Comparison of ENCODE assay signal across 10 mouse cellular contexts in genomic region chr9:50530890-50531289, GRCm38 (mm10). TPM values are rescaled to one million over a fixed set of nuclear protein-coding genes. Genes with fewer than 3 reads are reported as not detected.
DNase-seq lines count a peak whose midpoint lies in the region; ATAC-seq and TF ChIP-seq lines count a peak whose summit lies in the region.
"Had no signal": no experiment of that assay in that cellular context is flagged by ENCODE, and none has a peak within 500 bp of the region (broad histone marks: within the 10 kb centered on the region; RNA-seq: fewer than 3 reads in every experiment).

No protein-coding gene starts in this region.

- no peaks in the 10 kb centered on the region for H3K36me3 ChIP-seq in hindbrain, postnatal 0 days (ENCODE audit: insufficient read depth, low read length)
- H3K36me3 ChIP-seq in hindbrain, embryonic 16.5 days (ENCODE audit: control insufficient read depth, insufficient read depth, low read length) = no peaks in the 10 kb centered on the region
- H3K36me3 ChIP-seq in kidney, postnatal 0 days (ENCODE audit: insufficient read depth, low read length) = no peaks in the 10 kb centered on the region
- H3K36me3 ChIP-seq in neural tube, embryonic 15.5 days = no peaks in the 10 kb centered on the region

- 18% methylated on average over 2 of the region's 2 CpGs for WGBS in hindbrain, postnatal 0 days
- WGBS in hindbrain, embryonic 16.5 days = 25% methylated on average over 2 of the region's 2 CpGs
- 30% methylated on average over 2 of the region's 2 CpGs for WGBS in kidney, postnatal 0 days
- 36% methylated on average over 2 of the region's 2 CpGs for WGBS in neural tube, embryonic 15.5 days

- no peaks in the 10 kb centered on the region for H3K27me3 ChIP-seq in hindbrain, postnatal 0 days (ENCODE audit: insufficient read depth, low read length)
- H3K27me3 ChIP-seq in hindbrain, embryonic 16.5 days (replicated peaks; ENCODE audit: control insufficient read depth, insufficient read depth, low read length) = no peaks in the 10 kb centered on the region
- no peaks in the 10 kb centered on the region for H3K27me3 ChIP-seq in kidney, postnatal 0 days (ENCODE audit: insufficient read depth, low read length)
- H3K27me3 ChIP-seq in neural tube, embryonic 15.5 days (replicated peaks) = no peaks in the 10 kb centered on the region

- peaks cover 5% of the 10 kb centered on the region; the same call in 1 of the 2 replicates for H3K4me1 ChIP-seq in hindbrain, postnatal 0 days (ENCODE audit: insufficient read depth, low read length)
- H3K4me1 ChIP-seq in hindbrain, embryonic 16.5 days (ENCODE audit: control insufficient read depth, insufficient read depth, low read depth, low read length) = peaks cover 10% of the 10 kb centered on the region
- 0 out of 2 replicates have a peak, but pooled peaks cover 4% of the 10 kb centered on the region for H3K4me1 ChIP-seq in kidney, postnatal 0 days (replicated peaks; ENCODE audit: insufficient read depth, low read length)
- H3K4me1 ChIP-seq in neural tube, embryonic 15.5 days = peaks cover 16% of the 10 kb centered on the region

- TF ChIP-seq CTCF in hindbrain, postnatal 0 days (IDR thresholded peaks at IDR 0.05; ENCODE audit: low read depth) = peak; percentile 72
- peak; percentile 69 for TF ChIP-seq CTCF in kidney, postnatal 0 days (IDR thresholded peaks at IDR 0.05; ENCODE audit: low read depth)

- H3K9me3 ChIP-seq in hindbrain, postnatal 0 days (ENCODE audit: low read length) = no peaks in the 10 kb centered on the region
- H3K9me3 ChIP-seq in hindbrain, embryonic 16.5 days (ENCODE audit: control insufficient read depth, low read length) = no peaks in the 10 kb centered on the region
- no peaks in the 10 kb centered on the region for H3K9me3 ChIP-seq in kidney, postnatal 0 days (replicated peaks; ENCODE audit: low read length)
- H3K9me3 ChIP-seq in neural tube, embryonic 15.5 days (replicated peaks) = no peaks in the 10 kb centered on the region

- H3K4me2 ChIP-seq in hindbrain, postnatal 0 days (ENCODE audit: low read depth, low read length) = no peak overlapping the region
- no peak overlapping the region for H3K4me2 ChIP-seq in hindbrain, embryonic 16.5 days (ENCODE audit: low read length)
- no peak overlapping the region for H3K4me2 ChIP-seq in kidney, postnatal 0 days (ENCODE audit: low read length)
- H3K4me2 ChIP-seq in neural tube, embryonic 15.5 days = no peak overlapping the region

- peak; percentile 76 for DNase-seq in hindbrain, postnatal 0 days (ENCODE audit: low spot score)
- peak; percentile 74 for DNase-seq in 416B (ENCODE audit: low read depth)
- peak; percentile 57 for DNase-seq in ES-CJ7 (ENCODE audit: low read depth, low spot score)
- peak; percentile 72 for DNase-seq in kidney, postnatal 0 days (ENCODE audit: low spot score)
- DNase-seq in thymus, postnatal 4 days = peak; percentile 62
- no peak for DNase-seq in cerebellum, adult 9-10 months

- ATAC-seq in hindbrain, postnatal 0 days = no peak
- ATAC-seq in hindbrain, embryonic 16.5 days = no peak
- no peak for ATAC-seq in kidney, postnatal 0 days (replicated peaks; ENCODE audit: low FRiP score, low read depth)
- ATAC-seq in neural tube, embryonic 15.5 days (ENCODE audit: low FRiP score) = no peak

- no peak overlapping the region for H3K9ac ChIP-seq in hindbrain, postnatal 0 days (replicated peaks; ENCODE audit: low read length)
- H3K9ac ChIP-seq in hindbrain, embryonic 16.5 days (ENCODE audit: low read depth, low read length) = no peak overlapping the region
- H3K9ac ChIP-seq in kidney, postnatal 0 days (ENCODE audit: low read depth, low read length) = no peak overlapping the region
- H3K9ac ChIP-seq in neural tube, embryonic 15.5 days (replicated peaks) = no peak overlapping the region

- H3K27ac ChIP-seq in hindbrain, postnatal 0 days = no peak overlapping the region
- no peak overlapping the region for H3K27ac ChIP-seq in hindbrain, embryonic 16.5 days (ENCODE audit: low read depth, low read length)
- no peak overlapping the region for H3K27ac ChIP-seq in kidney, postnatal 0 days
- no peak overlapping the region for H3K27ac ChIP-seq in neural tube, embryonic 15.5 days (replicated peaks)

- no peak overlapping the region for H3K4me3 ChIP-seq in hindbrain, postnatal 0 days (ENCODE audit: low read length)
- no peak overlapping the region for H3K4me3 ChIP-seq in hindbrain, embryonic 16.5 days (ENCODE audit: low read length)
- H3K4me3 ChIP-seq in kidney, postnatal 0 days (replicated peaks; ENCODE audit: low read depth, low read length) = no peak overlapping the region
- no peak overlapping the region for H3K4me3 ChIP-seq in neural tube, embryonic 15.5 days (replicated peaks)
- H3K4me3 ChIP-seq: myocyte had no signal

RNA-seq across cellular contexts. Expression of gene Pts, which starts 2.4 kb away (rescaled TPM):
- 65.7 and 86.8 TPM in 2 replicates for total RNA-seq in hindbrain, postnatal 0 days (2014; rRNA removed)
- polyA plus RNA-seq in hindbrain, postnatal 0 days (2015; fragmentation: Nextera tagmentation; extraction: Ambion mirVana) = 114 and 115 TPM in 2 replicates
- polyA plus RNA-seq in hindbrain, embryonic 16.5 days (2015; fragmentation: Nextera tagmentation; extraction: Ambion mirVana) = 95.6 and 113 TPM in 2 replicates
- 133 and 139 TPM in 2 replicates for polyA plus RNA-seq in kidney, postnatal 0 days (2015; fragmentation: Nextera tagmentation; extraction: Ambion mirVana)
- polyA plus RNA-seq in neural tube, embryonic 15.5 days (2015; fragmentation: Nextera tagmentation; extraction: Ambion mirVana) = 109 and 113 TPM in 2 replicates

RNA-seq across cellular contexts. Expression of gene Il18, which starts 23.7 kb away (rescaled TPM):
- total RNA-seq in hindbrain, postnatal 0 days (2014; rRNA removed) = 17.2 and 21.7 TPM in 2 replicates
- polyA plus RNA-seq in hindbrain, postnatal 0 days (2015; fragmentation: Nextera tagmentation; extraction: Ambion mirVana) = 38.0 and 39.5 TPM in 2 replicates
- polyA plus RNA-seq in hindbrain, embryonic 16.5 days (2015; fragmentation: Nextera tagmentation; extraction: Ambion mirVana) = 19.3 and 21.9 TPM in 2 replicates
- polyA plus RNA-seq in kidney, postnatal 0 days (2015; fragmentation: Nextera tagmentation; extraction: Ambion mirVana) = 3.7 and 5.2 TPM in 2 replicates
- 16.8 and 18.2 TPM in 2 replicates for polyA plus RNA-seq in neural tube, embryonic 15.5 days (2015; fragmentation: Nextera tagmentation; extraction: Ambion mirVana)

RNA-seq across cellular contexts. Expression of gene Bco2, which starts 24.1 kb away (rescaled TPM):
- 0.21 and 0.72 TPM in 2 replicates for total RNA-seq in hindbrain, postnatal 0 days (2014; rRNA removed)
- 0.48 and 0.64 TPM in 2 replicates for polyA plus RNA-seq in hindbrain, postnatal 0 days (2015; fragmentation: Nextera tagmentation; extraction: Ambion mirVana)
- 0.59 and 0.64 TPM in 2 replicates for polyA plus RNA-seq in hindbrain, embryonic 16.5 days (2015; fragmentation: Nextera tagmentation; extraction: Ambion mirVana)
- 0.17 and 0.27 TPM in 2 replicates for polyA plus RNA-seq in kidney, postnatal 0 days (2015; fragmentation: Nextera tagmentation; extraction: Ambion mirVana)
- polyA plus RNA-seq in neural tube, embryonic 15.5 days (2015; fragmentation: Nextera tagmentation; extraction: Ambion mirVana) = 0.15 and 0.41 TPM in 2 replicates

RNA-seq across cellular contexts. Expression of gene Tex12, which starts 30.2 kb away (rescaled TPM):
- total RNA-seq in hindbrain, postnatal 0 days (2014; rRNA removed) = not detected in 2 replicates
- 0.21 and 0.34 TPM in 2 replicates for polyA plus RNA-seq in hindbrain, postnatal 0 days (2015; fragmentation: Nextera tagmentation; extraction: Ambion mirVana)
- 0.34 and 0.36 TPM in 2 replicates for polyA plus RNA-seq in hindbrain, embryonic 16.5 days (2015; fragmentation: Nextera tagmentation; extraction: Ambion mirVana)
- not detected in 2 replicates for polyA plus RNA-seq in kidney, postnatal 0 days (2015; fragmentation: Nextera tagmentation; extraction: Ambion mirVana)
- 0.23 and 0.24 TPM in 2 replicates for polyA plus RNA-seq in neural tube, embryonic 15.5 days (2015; fragmentation: Nextera tagmentation; extraction: Ambion mirVana)
- polyA plus RNA-seq: large intestine, adult 2 months; myocyte had no signal

RNA-seq across cellular contexts. Expression of gene Plet1, which starts 36.6 kb away (rescaled TPM):
- 0.37 TPM in 1 of 2 replicates, not detected in the other for total RNA-seq in hindbrain, postnatal 0 days (2014; rRNA removed)
- polyA plus RNA-seq in hindbrain, postnatal 0 days (2015; fragmentation: Nextera tagmentation; extraction: Ambion mirVana) = 0.86 and 1.0 TPM in 2 replicates
- 0.90 and 1.1 TPM in 2 replicates for polyA plus RNA-seq in hindbrain, embryonic 16.5 days (2015; fragmentation: Nextera tagmentation; extraction: Ambion mirVana)
- 53.4 and 54.5 TPM in 2 replicates for polyA plus RNA-seq in kidney, postnatal 0 days (2015; fragmentation: Nextera tagmentation; extraction: Ambion mirVana)
- 0.72 and 2.1 TPM in 2 replicates for polyA plus RNA-seq in neural tube, embryonic 15.5 days (2015; fragmentation: Nextera tagmentation; extraction: Ambion mirVana)
